Mouse (Mus musculus): ENCODE measurements around the gene Bdkrb2. TPM values are rescaled to one million over a fixed set of nuclear protein-coding genes. Genes with fewer than 3 reads are reported as not detected.

Bdkrb2 gene
- polyA plus RNA-seq, 1 experiment from 2014 or later: 1.3 TPM

- WGBS: 10% methylated on average over 7 of the region's 7 CpGs
- Histone ChIP-seq H3K9ac (ENCODE audit: low read length) (no peak overlapping the region), H3K36me3 (ENCODE audit: control insufficient read depth, insufficient read depth, low read length) (no peaks in the 10 kb centered on the region), H3K4me2 (ENCODE audit: low read depth, low read length) (no peak overlapping the region), H3K27ac (ENCODE audit: low read length) (no peak overlapping the region), H3K9me3 (ENCODE audit: control insufficient read depth, low read length) (no peaks in the 10 kb centered on the region), H3K4me3 (ENCODE audit: low read length) (no peak overlapping the region), H3K4me1 (replicated peaks; ENCODE audit: control insufficient read depth, insufficient read depth, low read length) (no peaks in the 10 kb centered on the region), H3K27me3 (ENCODE audit: control insufficient read depth, insufficient read depth, low read depth, low read length) (no peaks in the 10 kb centered on the region)
- peak; percentile 61; the same call in 1 of the 2 replicates for ATAC-seq (ENCODE audit: low read depth)
These were observed 48.7 kb downstream of the Bdkrb2 start for GRCm38 (mm10) chr12:105611748-105612147.

GRCm38 (mm10) chr12:105613559-105613958, 50.5 kb downstream of the Bdkrb2 start:
- no peak overlapping the region for H3K4me2 ChIP-seq (ENCODE audit: low read depth, low read length)

GRCm38 (mm10) chr12:105622048-105622447, 59.0 kb downstream of the Bdkrb2 start:
- WGBS: 95% methylated on average over 7 of the region's 7 CpGs
- Histone ChIP-seq H3K9ac (ENCODE audit: low read length) (no peak overlapping the region), H3K36me3 (ENCODE audit: control insufficient read depth, insufficient read depth, low read length) (peaks cover 42% of the 10 kb centered on the region), H3K27me3 (ENCODE audit: control insufficient read depth, insufficient read depth, low read depth, low read length) (no peaks in the 10 kb centered on the region), H3K4me2 (ENCODE audit: low read depth, low read length) (no peak overlapping the region), H3K9me3 (ENCODE audit: control insufficient read depth, low read length) (no peaks in the 10 kb centered on the region), H3K27ac (ENCODE audit: low read length) (no peak overlapping the region), H3K4me1 (replicated peaks; ENCODE audit: control insufficient read depth, insufficient read depth, low read length) (no peaks in the 10 kb centered on the region), H3K4me3 (ENCODE audit: low read length) (no peak overlapping the region)
- no peak for ATAC-seq (ENCODE audit: low read depth)

More at GRCm38 (mm10) chr12:105613559-105613958, 50.5 kb downstream of the Bdkrb2 start:
- Histone ChIP-seq H3K36me3 (ENCODE audit: control insufficient read depth, insufficient read depth, low read length) (peaks cover 8% of the 10 kb centered on the region; the same call in 1 of the 2 replicates), H3K4me1 (replicated peaks; ENCODE audit: control insufficient read depth, insufficient read depth, low read length) (no peaks in the 10 kb centered on the region), H3K27me3 (ENCODE audit: control insufficient read depth, insufficient read depth, low read depth, low read length) (no peaks in the 10 kb centered on the region), H3K27ac (ENCODE audit: low read length) (no peak overlapping the region), H3K4me3 (ENCODE audit: low read length) (no peak overlapping the region), H3K9ac (ENCODE audit: low read length) (no peak overlapping the region), H3K9me3 (ENCODE audit: control insufficient read depth, low read length) (no peaks in the 10 kb centered on the region)
- whole genome bisulfite sequencing: 85% methylated on average over 10 of the region's 10 CpGs
- no peak for ATAC-seq (ENCODE audit: low read depth)

GRCm38 (mm10) chr12:105622981-105623539, 60.0 kb downstream of the Bdkrb2 start:
- WGBS: 92% methylated on average over 12 of the region's 12 CpGs
- no peak overlapping the region for H3K9ac ChIP-seq (ENCODE audit: low read length)

GRCm38 (mm10) chr12:105625798-105626197, 62.8 kb downstream of the Bdkrb2 start:
- no peak overlapping the region for H3K9ac ChIP-seq (ENCODE audit: low read length)
- no peak for ATAC-seq (ENCODE audit: low read depth)
- H3K36me3 ChIP-seq (ENCODE audit: control insufficient read depth, insufficient read depth, low read length): peaks cover 26% of the 10 kb centered on the region
- H3K27me3 ChIP-seq (ENCODE audit: control insufficient read depth, insufficient read depth, low read depth, low read length): no peaks in the 10 kb centered on the region
- H3K4me1 ChIP-seq (replicated peaks; ENCODE audit: control insufficient read depth, insufficient read depth, low read length): no peaks in the 10 kb centered on the region
- WGBS: 50% methylated on average over 7 of the region's 7 CpGs
- H3K4me3 ChIP-seq (ENCODE audit: low read length): no peak overlapping the region
- H3K4me2 ChIP-seq (ENCODE audit: low read depth, low read length): no peak overlapping the region
- H3K27ac ChIP-seq (ENCODE audit: low read length): no peak overlapping the region
- no peaks in the 10 kb centered on the region for H3K9me3 ChIP-seq (ENCODE audit: control insufficient read depth, low read length)

More at GRCm38 (mm10) chr12:105622981-105623539, 60.0 kb downstream of the Bdkrb2 start:
- Histone ChIP-seq H3K27me3 (ENCODE audit: control insufficient read depth, insufficient read depth, low read depth, low read length) (no peaks in the 10 kb centered on the region), H3K4me2 (ENCODE audit: low read depth, low read length) (no peak overlapping the region), H3K27ac (ENCODE audit: low read length) (no peak overlapping the region), H3K4me1 (replicated peaks; ENCODE audit: control insufficient read depth, insufficient read depth, low read length) (no peaks in the 10 kb centered on the region), H3K9me3 (ENCODE audit: control insufficient read depth, low read length) (no peaks in the 10 kb centered on the region), H3K36me3 (ENCODE audit: control insufficient read depth, insufficient read depth, low read length) (peaks cover 39% of the 10 kb centered on the region), H3K4me3 (ENCODE audit: low read length) (no peak overlapping the region)
- ATAC-seq (ENCODE audit: low read depth): no peak

- H3K4me2 ChIP-seq (ENCODE audit: low read depth, low read length): no peak overlapping the region
- no peaks in the 10 kb centered on the region for H3K9me3 ChIP-seq (ENCODE audit: control insufficient read depth, low read length)
- H3K4me1 ChIP-seq (replicated peaks; ENCODE audit: control insufficient read depth, insufficient read depth, low read length): no peaks in the 10 kb centered on the region
- H3K27me3 ChIP-seq (ENCODE audit: control insufficient read depth, insufficient read depth, low read depth, low read length): no peaks in the 10 kb centered on the region
- H3K4me3 ChIP-seq (ENCODE audit: low read length): no peak overlapping the region
- H3K27ac ChIP-seq (ENCODE audit: low read length): no peak overlapping the region
- H3K36me3 ChIP-seq (ENCODE audit: control insufficient read depth, insufficient read depth, low read length): peaks cover 47% of the 10 kb centered on the region
- WGBS: 93% methylated on average over 13 of the region's 13 CpGs
- no peak for ATAC-seq (ENCODE audit: low read depth)
- no peak overlapping the region for H3K9ac ChIP-seq (ENCODE audit: low read length)
These were observed 71.5 kb downstream of the Bdkrb2 start for GRCm38 (mm10) chr12:105634374-105635067.

- Histone ChIP-seq H3K9ac (ENCODE audit: low read length) (no peak overlapping the region), H3K4me1 (replicated peaks; ENCODE audit: control insufficient read depth, insufficient read depth, low read length) (no peaks in the 10 kb centered on the region), H3K27me3 (ENCODE audit: control insufficient read depth, insufficient read depth, low read depth, low read length) (no peaks in the 10 kb centered on the region), H3K9me3 (ENCODE audit: control insufficient read depth, low read length) (no peaks in the 10 kb centered on the region), H3K4me3 (ENCODE audit: low read length) (no peak overlapping the region), H3K36me3 (ENCODE audit: control insufficient read depth, insufficient read depth, low read length) (peaks cover 60% of the 10 kb centered on the region), H3K4me2 (ENCODE audit: low read depth, low read length) (no peak overlapping the region), H3K27ac (ENCODE audit: low read length) (no peak overlapping the region)
- ATAC-seq (ENCODE audit: low read depth): no peak
- 88% methylated on average over 9 of the region's 9 CpGs for WGBS
These were observed 73.5 kb downstream of the Bdkrb2 start for GRCm38 (mm10) chr12:105636551-105636950.

GRCm38 (mm10) chr12:105637554-105637953, 74.5 kb downstream of the Bdkrb2 start:
- no peak for ATAC-seq (ENCODE audit: low read depth)
- H3K4me1 ChIP-seq (replicated peaks; ENCODE audit: control insufficient read depth, insufficient read depth, low read length): no peaks in the 10 kb centered on the region
- no peak overlapping the region for H3K9ac ChIP-seq (ENCODE audit: low read length)
- peaks cover 61% of the 10 kb centered on the region for H3K36me3 ChIP-seq (ENCODE audit: control insufficient read depth, insufficient read depth, low read length)
- no peak overlapping the region for H3K4me2 ChIP-seq (ENCODE audit: low read depth, low read length)
- no peak overlapping the region for H3K4me3 ChIP-seq (ENCODE audit: low read length)
- H3K9me3 ChIP-seq (ENCODE audit: control insufficient read depth, low read length): no peaks in the 10 kb centered on the region
- no peaks in the 10 kb centered on the region for H3K27me3 ChIP-seq (ENCODE audit: control insufficient read depth, insufficient read depth, low read depth, low read length)
- WGBS: 77% methylated on average over 4 of the region's 4 CpGs
- H3K27ac ChIP-seq (ENCODE audit: low read length): no peak overlapping the region

GRCm38 (mm10) chr12:105642770-105643321, 79.8 kb downstream of the Bdkrb2 start:
- Histone ChIP-seq H3K9ac (ENCODE audit: low read length) (no peak overlapping the region), H3K4me1 (replicated peaks; ENCODE audit: control insufficient read depth, insufficient read depth, low read length) (no peaks in the 10 kb centered on the region), H3K36me3 (ENCODE audit: control insufficient read depth, insufficient read depth, low read length) (peaks cover 59% of the 10 kb centered on the region), H3K4me3 (ENCODE audit: low read length) (no peak overlapping the region), H3K4me2 (ENCODE audit: low read depth, low read length) (no peak overlapping the region), H3K27ac (ENCODE audit: low read length) (no peak overlapping the region), H3K9me3 (ENCODE audit: control insufficient read depth, low read length) (no peaks in the 10 kb centered on the region), H3K27me3 (ENCODE audit: control insufficient read depth, insufficient read depth, low read depth, low read length) (no peaks in the 10 kb centered on the region)
- peak; percentile 56; the same call in 1 of the 2 replicates for ATAC-seq (ENCODE audit: low read depth)
- 46% methylated on average over 11 of the region's 11 CpGs for WGBS
